Mouse (Mus musculus): Measurements from ENCODE around the gene Spon1. TPM values are rescaled to one million over a fixed set of nuclear protein-coding genes. Genes with fewer than 3 reads are reported as not detected.
A peak's percentile ranks its signal among the peaks of the same experiment; 100 is the strongest.

Gene Spon1
- polyA plus RNA-seq, 1 experiment from 2014 or later: 79.7 TPM

GRCm38 (mm10) chr7:113891491-113891890 is 125.7 kb downstream of the Spon1 start:
- H3K36me3 ChIP-seq (ENCODE audit: control insufficient read depth, insufficient read depth, low read length): peaks cover 5% of the 10 kb centered on the region

GRCm38 (mm10) chr7:113893944-113894662 is 128.3 kb downstream of the Spon1 start:
- Histone ChIP-seq H3K9ac (ENCODE audit: low read length) (no peak overlapping the region), H3K4me1 (ENCODE audit: control insufficient read depth in 2 of 2, insufficient read depth in 2 of 2, low read length in 2 of 2) (no peaks in the 10 kb centered on the region), H3K36me3 (ENCODE audit: control insufficient read depth, insufficient read depth, low read length) (peaks cover 5% of the 10 kb centered on the region; the same call in 1 of the 2 replicates), H3K27me3 (ENCODE audit: control insufficient read depth, insufficient read depth, low read length) (no peaks in the 10 kb centered on the region), H3K9me3 (ENCODE audit: control insufficient read depth, low read length) (peaks cover 11% of the 10 kb centered on the region), H3K4me3 (ENCODE audit: control insufficient read depth in 1 of 2, insufficient read depth in 1 of 2, low read depth in 1 of 2, low read length in 2 of 2) (no peak overlapping the region), H3K4me2 (ENCODE audit: low read length) (no peak overlapping the region), H3K27ac (replicated peaks in 1 of 2; ENCODE audit: control insufficient read depth in 1 of 2, insufficient read depth in 1 of 2, low read depth in 2 of 2, low read length in 2 of 2) (no peak overlapping the region)
- 81% methylated on average over 7 of the region's 7 CpGs for WGBS
- no peak for ATAC-seq (ENCODE audit: insufficient number of reproducible peaks, insufficient read depth, low FRiP score, low read depth)

More at GRCm38 (mm10) chr7:113891491-113891890, 125.7 kb downstream of the Spon1 start:
- Histone ChIP-seq H3K27ac (replicated peaks in 1 of 2; ENCODE audit: control insufficient read depth in 1 of 2, insufficient read depth in 1 of 2, low read depth in 2 of 2, low read length in 2 of 2) (no peak overlapping the region), H3K9me3 (ENCODE audit: control insufficient read depth, low read length) (peaks cover 5% of the 10 kb centered on the region), H3K4me1 (ENCODE audit: control insufficient read depth in 2 of 2, insufficient read depth in 2 of 2, low read length in 2 of 2) (no peaks in the 10 kb centered on the region), H3K9ac (ENCODE audit: low read length) (no peak overlapping the region), H3K4me3 (ENCODE audit: control insufficient read depth in 1 of 2, insufficient read depth in 1 of 2, low read depth in 1 of 2, low read length in 2 of 2) (no peak overlapping the region), H3K4me2 (ENCODE audit: low read length) (no peak overlapping the region), H3K27me3 (ENCODE audit: control insufficient read depth, insufficient read depth, low read length) (no peaks in the 10 kb centered on the region)
- WGBS: 90% methylated on average over 6 of the region's 6 CpGs
- ATAC-seq (ENCODE audit: insufficient number of reproducible peaks, insufficient read depth, low FRiP score, low read depth): no peak

- peaks cover 5% of the 10 kb centered on the region; the same call in 1 of the 2 replicates for H3K36me3 ChIP-seq (ENCODE audit: control insufficient read depth, insufficient read depth, low read length)
- ATAC-seq (ENCODE audit: insufficient number of reproducible peaks, insufficient read depth, low FRiP score, low read depth): no peak
- H3K4me3 ChIP-seq (ENCODE audit: control insufficient read depth in 1 of 2, insufficient read depth in 1 of 2, low read depth in 1 of 2, low read length in 2 of 2): no peak overlapping the region
- no peaks in the 10 kb centered on the region for H3K4me1 ChIP-seq (ENCODE audit: control insufficient read depth in 2 of 2, insufficient read depth in 2 of 2, low read length in 2 of 2)
- no peak overlapping the region for H3K27ac ChIP-seq (replicated peaks in 1 of 2; ENCODE audit: control insufficient read depth in 1 of 2, insufficient read depth in 1 of 2, low read depth in 2 of 2, low read length in 2 of 2)
- peaks cover 11% of the 10 kb centered on the region for H3K9me3 ChIP-seq (ENCODE audit: control insufficient read depth, low read length)
- H3K9ac ChIP-seq (ENCODE audit: low read length): no peak overlapping the region
- 64% methylated on average over 5 of the region's 5 CpGs for WGBS
- H3K27me3 ChIP-seq (ENCODE audit: control insufficient read depth, insufficient read depth, low read length): no peaks in the 10 kb centered on the region
- no peak overlapping the region for H3K4me2 ChIP-seq (ENCODE audit: low read length)
Measured at GRCm38 (mm10) chr7:113895266-113895665, 129.5 kb downstream of the Spon1 start.

- H3K4me3 ChIP-seq (ENCODE audit: control insufficient read depth in 1 of 2, insufficient read depth in 1 of 2, low read depth in 1 of 2, low read length in 2 of 2): no peak overlapping the region
- H3K9me3 ChIP-seq (ENCODE audit: control insufficient read depth, low read length): peaks cover 6% of the 10 kb centered on the region
- ATAC-seq (ENCODE audit: insufficient number of reproducible peaks, insufficient read depth, low FRiP score, low read depth): no peak
- H3K36me3 ChIP-seq (ENCODE audit: control insufficient read depth, insufficient read depth, low read length): peaks cover 5% of the 10 kb centered on the region; the same call in 1 of the 2 replicates
- H3K4me1 ChIP-seq (ENCODE audit: control insufficient read depth in 2 of 2, insufficient read depth in 2 of 2, low read length in 2 of 2): no peaks in the 10 kb centered on the region
- H3K4me2 ChIP-seq (ENCODE audit: low read length): no peak overlapping the region
- H3K9ac ChIP-seq (ENCODE audit: low read length): no peak overlapping the region
- no peaks in the 10 kb centered on the region for H3K27me3 ChIP-seq (ENCODE audit: control insufficient read depth, insufficient read depth, low read length)
- no peak overlapping the region for H3K27ac ChIP-seq (replicated peaks in 1 of 2; ENCODE audit: control insufficient read depth in 1 of 2, insufficient read depth in 1 of 2, low read depth in 2 of 2, low read length in 2 of 2)
Measured at GRCm38 (mm10) chr7:113898388-113898787, 132.6 kb downstream of the Spon1 start.

GRCm38 (mm10) chr7:113901511-113901910 is 135.7 kb downstream of the Spon1 start:
- ATAC-seq (ENCODE audit: insufficient number of reproducible peaks, insufficient read depth, low FRiP score, low read depth): no peak
- no peak overlapping the region for H3K9ac ChIP-seq (ENCODE audit: low read length)
- no peak overlapping the region for H3K27ac ChIP-seq (replicated peaks in 1 of 2; ENCODE audit: control insufficient read depth in 1 of 2, insufficient read depth in 1 of 2, low read depth in 2 of 2, low read length in 2 of 2)
- H3K9me3 ChIP-seq (ENCODE audit: control insufficient read depth, low read length): peaks cover 6% of the 10 kb centered on the region
- H3K4me3 ChIP-seq (ENCODE audit: control insufficient read depth in 1 of 2, insufficient read depth in 1 of 2, low read depth in 1 of 2, low read length in 2 of 2): no peak overlapping the region
- WGBS: 76% methylated on average over 2 of the region's 2 CpGs
- no peak overlapping the region for H3K4me2 ChIP-seq (ENCODE audit: low read length)
- H3K4me1 ChIP-seq (ENCODE audit: control insufficient read depth in 2 of 2, insufficient read depth in 2 of 2, low read length in 2 of 2): no peaks in the 10 kb centered on the region
- no peaks in the 10 kb centered on the region for H3K36me3 ChIP-seq (ENCODE audit: control insufficient read depth, insufficient read depth, low read length)
- no peaks in the 10 kb centered on the region for H3K27me3 ChIP-seq (ENCODE audit: control insufficient read depth, insufficient read depth, low read length)

GRCm38 (mm10) chr7:113901941-113902515 is 136.2 kb downstream of the Spon1 start:
- no peak overlapping the region for H3K9ac ChIP-seq (ENCODE audit: low read length)
- no peaks in the 10 kb centered on the region for H3K4me1 ChIP-seq (ENCODE audit: control insufficient read depth in 2 of 2, insufficient read depth in 2 of 2, low read length in 2 of 2)
- H3K27ac ChIP-seq (replicated peaks in 1 of 2; ENCODE audit: control insufficient read depth in 1 of 2, insufficient read depth in 1 of 2, low read depth in 2 of 2, low read length in 2 of 2): no peak overlapping the region
- H3K4me3 ChIP-seq (ENCODE audit: control insufficient read depth in 1 of 2, insufficient read depth in 1 of 2, low read depth in 1 of 2, low read length in 2 of 2): no peak overlapping the region
- no peak overlapping the region for H3K4me2 ChIP-seq (ENCODE audit: low read length)
- no peak for ATAC-seq (ENCODE audit: insufficient number of reproducible peaks, insufficient read depth, low FRiP score, low read depth)
- WGBS: 82% methylated on average over 10 of the region's 10 CpGs
- H3K27me3 ChIP-seq (ENCODE audit: control insufficient read depth, insufficient read depth, low read length): no peaks in the 10 kb centered on the region
- peaks cover 6% of the 10 kb centered on the region for H3K9me3 ChIP-seq (ENCODE audit: control insufficient read depth, low read length)
- no peaks in the 10 kb centered on the region for H3K36me3 ChIP-seq (ENCODE audit: control insufficient read depth, insufficient read depth, low read length)

- Histone ChIP-seq H3K27ac (replicated peaks in 1 of 2; ENCODE audit: control insufficient read depth in 1 of 2, insufficient read depth in 1 of 2, low read depth in 2 of 2, low read length in 2 of 2) (peak overlapping the region; percentile 11 to 47; a peak in 2 of 4 replicates), H3K4me1 (ENCODE audit: control insufficient read depth in 2 of 2, insufficient read depth in 2 of 2, low read length in 2 of 2) (no peaks in the 10 kb centered on the region), H3K4me3 (ENCODE audit: control insufficient read depth in 1 of 2, insufficient read depth in 1 of 2, low read depth in 1 of 2, low read length in 2 of 2) (no peak overlapping the region), H3K36me3 (ENCODE audit: control insufficient read depth, insufficient read depth, low read length) (no peaks in the 10 kb centered on the region), H3K4me2 (ENCODE audit: low read length) (no peak overlapping the region), H3K9ac (ENCODE audit: low read length) (no peak overlapping the region), H3K27me3 (ENCODE audit: control insufficient read depth, insufficient read depth, low read length) (no peaks in the 10 kb centered on the region), H3K9me3 (ENCODE audit: control insufficient read depth, low read length) (peaks cover 2% of the 10 kb centered on the region)
- ATAC-seq (ENCODE audit: insufficient number of reproducible peaks, insufficient read depth, low FRiP score, low read depth): peak; percentile 59
- WGBS: 60% methylated on average over 3 of the region's 3 CpGs
Measured at GRCm38 (mm10) chr7:113903127-113903827, 137.5 kb downstream of the Spon1 start.

Data from heart, embryonic 14.5 days (tissue).